In genomic region chr8:111624081-111624852, GRCm38 (mm10) we compare ENCODE assay signal across 8 mouse cellular contexts. TPM values are rescaled to one million over a fixed set of nuclear protein-coding genes. Genes with fewer than 3 reads are reported as not detected.
DNase-seq lines count a peak whose midpoint lies in the region; ATAC-seq lines count a peak whose summit lies in the region.

No protein-coding gene starts in this region.

- no peak overlapping the region for H3K27ac ChIP-seq in hindbrain, embryonic 13.5 days
- H3K27ac ChIP-seq in hindbrain, embryonic 12.5 days = no peak overlapping the region
- H3K27ac ChIP-seq in lung, embryonic 16.5 days (ENCODE audit: low read length) = peak overlapping the region; percentile 38
- H3K27ac ChIP-seq in midbrain, embryonic 15.5 days = no peak overlapping the region

- H3K9me3 ChIP-seq in hindbrain, embryonic 13.5 days = no peaks in the 10 kb centered on the region
- no peaks in the 10 kb centered on the region for H3K9me3 ChIP-seq in hindbrain, embryonic 12.5 days (replicated peaks)
- H3K9me3 ChIP-seq in lung, embryonic 16.5 days (ENCODE audit: control insufficient read depth, low read length) = no peaks in the 10 kb centered on the region
- no peaks in the 10 kb centered on the region for H3K9me3 ChIP-seq in midbrain, embryonic 15.5 days

- peaks cover 18% of the 10 kb centered on the region for H3K4me1 ChIP-seq in hindbrain, embryonic 13.5 days (replicated peaks)
- peaks cover 9% of the 10 kb centered on the region for H3K4me1 ChIP-seq in hindbrain, embryonic 12.5 days
- peaks cover 7% of the 10 kb centered on the region for H3K4me1 ChIP-seq in lung, embryonic 16.5 days (replicated peaks; ENCODE audit: control insufficient read depth, insufficient read depth, low read length)
- 0 out of 2 replicates have a peak, but pooled peaks cover 6% of the 10 kb centered on the region for H3K4me1 ChIP-seq in midbrain, embryonic 15.5 days

- H3K27me3 ChIP-seq in hindbrain, embryonic 13.5 days = no peaks in the 10 kb centered on the region
- H3K27me3 ChIP-seq in hindbrain, embryonic 12.5 days = no peaks in the 10 kb centered on the region
- no peaks in the 10 kb centered on the region for H3K27me3 ChIP-seq in lung, embryonic 16.5 days (ENCODE audit: control insufficient read depth, insufficient read depth, low read depth, low read length)
- no peaks in the 10 kb centered on the region for H3K27me3 ChIP-seq in midbrain, embryonic 15.5 days (replicated peaks)

- no peak overlapping the region for H3K4me3 ChIP-seq in hindbrain, embryonic 13.5 days
- H3K4me3 ChIP-seq in hindbrain, embryonic 12.5 days = no peak overlapping the region
- no peak overlapping the region for H3K4me3 ChIP-seq in lung, embryonic 16.5 days (ENCODE audit: low read length)
- no peak overlapping the region for H3K4me3 ChIP-seq in midbrain, embryonic 15.5 days

- H3K36me3 ChIP-seq in hindbrain, embryonic 13.5 days = peaks cover 45% of the 10 kb centered on the region
- H3K36me3 ChIP-seq in hindbrain, embryonic 12.5 days = peaks cover 42% of the 10 kb centered on the region
- peaks cover 3% of the 10 kb centered on the region; the same call in 1 of the 2 replicates for H3K36me3 ChIP-seq in lung, embryonic 16.5 days (ENCODE audit: control insufficient read depth, insufficient read depth, low read length)
- no peaks in the 10 kb centered on the region for H3K36me3 ChIP-seq in midbrain, embryonic 15.5 days (replicated peaks)

- DNase-seq in NIH3T3 (ENCODE audit: low read depth) = peak; percentile 94
- peak; percentile 81 for DNase-seq in kidney, adult 18-20 months
- peak; percentile 62 for DNase-seq in thymus, postnatal 14 days

- 85% methylated on average over 12 of the region's 12 CpGs for WGBS in hindbrain, embryonic 13.5 days
- 85% methylated on average over 12 of the region's 12 CpGs for WGBS in hindbrain, embryonic 12.5 days
- 68% methylated on average over 12 of the region's 12 CpGs for WGBS in lung, embryonic 16.5 days
- 84% methylated on average over 12 of the region's 12 CpGs for WGBS in midbrain, embryonic 15.5 days

- no peak for ATAC-seq in hindbrain, embryonic 13.5 days (ENCODE audit: low FRiP score)
- ATAC-seq in hindbrain, embryonic 12.5 days (ENCODE audit: low FRiP score) = no peak
- peak; percentile 24; the same call in 1 of the 2 replicates for ATAC-seq in common myeloid progenitor, adult 5-6 weeks (replicated peaks; ENCODE audit: low read depth, poor library complexity, severe bottlenecking)
- ATAC-seq in lung, embryonic 16.5 days (ENCODE audit: low read depth) = peak; percentile 81
- no peak; the same call in 1 of the 2 replicates for ATAC-seq in midbrain, embryonic 15.5 days (replicated peaks)

- H3K9ac ChIP-seq in hindbrain, embryonic 13.5 days = peak overlapping the region; percentile 20; the same call in 1 of the 2 replicates
- no peak overlapping the region for H3K9ac ChIP-seq in hindbrain, embryonic 12.5 days
- H3K9ac ChIP-seq in lung, embryonic 16.5 days (ENCODE audit: low read length) = peak overlapping the region; percentile 14; the same call in 1 of the 2 replicates
- no peak overlapping the region for H3K9ac ChIP-seq in midbrain, embryonic 15.5 days

- no peak overlapping the region for H3K4me2 ChIP-seq in hindbrain, embryonic 13.5 days
- no peak overlapping the region for H3K4me2 ChIP-seq in hindbrain, embryonic 12.5 days (replicated peaks)
- no peak overlapping the region for H3K4me2 ChIP-seq in lung, embryonic 16.5 days (ENCODE audit: low read depth, low read length)
- no peak overlapping the region for H3K4me2 ChIP-seq in midbrain, embryonic 15.5 days

RNA-seq across cellular contexts. Expression of gene Ldhd, which starts 5.9 kb away (rescaled TPM):
- 0.52 and 0.53 TPM in 2 replicates for polyA plus RNA-seq in hindbrain, embryonic 13.5 days (2015; fragmentation: Nextera tagmentation; extraction: Ambion mirVana)
- 0.29 and 0.50 TPM in 2 replicates for polyA plus RNA-seq in hindbrain, embryonic 12.5 days (2016; fragmentation: Nextera tagmentation; extraction: Ambion mirVana)
- 0.32 and 0.87 TPM in 2 replicates for total RNA-seq in common myeloid progenitor, adult 5-6 weeks (2017)
- 1.1 and 1.6 TPM in 2 replicates for polyA plus RNA-seq in lung, embryonic 16.5 days (2015; fragmentation: Nextera tagmentation; extraction: Ambion mirVana)
- 0.71 and 0.82 TPM in 2 replicates for polyA plus RNA-seq in midbrain, embryonic 15.5 days (2015; fragmentation: Nextera tagmentation; extraction: Ambion mirVana)

RNA-seq across cellular contexts. Expression of gene Zfp1, which starts 18.9 kb away (rescaled TPM):
- 27.6 and 28.1 TPM in 2 replicates for polyA plus RNA-seq in hindbrain, embryonic 13.5 days (2015; fragmentation: Nextera tagmentation; extraction: Ambion mirVana)
- 24.8 and 26.2 TPM in 2 replicates for polyA plus RNA-seq in hindbrain, embryonic 12.5 days (2016; fragmentation: Nextera tagmentation; extraction: Ambion mirVana)
- total RNA-seq in common myeloid progenitor, adult 5-6 weeks (2017) = 9.8 and 13.0 TPM in 2 replicates
- polyA plus RNA-seq in lung, embryonic 16.5 days (2015; fragmentation: Nextera tagmentation; extraction: Ambion mirVana) = 19.8 and 19.9 TPM in 2 replicates
- 29.1 and 30.0 TPM in 2 replicates for polyA plus RNA-seq in midbrain, embryonic 15.5 days (2015; fragmentation: Nextera tagmentation; extraction: Ambion mirVana)

Comparison
In these comparisons a context has a peak if more than half of its experiments do, and no peak if none do; other contexts are left out.
1. H3K9ac ChIP-seq: peak in hindbrain, embryonic 13.5 days (single experiment) and lung, embryonic 16.5 days (single experiment); none in hindbrain, embryonic 12.5 days (single experiment) and midbrain, embryonic 15.5 days (single experiment).
2. ATAC-seq: peak in common myeloid progenitor, adult 5-6 weeks (single experiment) and lung, embryonic 16.5 days (single experiment); none in hindbrain, embryonic 13.5 days (single experiment), hindbrain, embryonic 12.5 days (single experiment) and midbrain, embryonic 15.5 days (single experiment).
3. Peak in every context shown above with its lines, with median percentiles within 50 percentile points of each other: DNase-seq.